Mouse (Mus musculus) heart, postnatal 0 days (tissue): ENCODE data around the gene Pik3ap1. TPM values are rescaled to one million over a fixed set of nuclear protein-coding genes. Genes with fewer than 3 reads are reported as not detected.
"Not testable (repeated sequence)": the region's sequence is repeated elsewhere in the genome, so short reads cannot be mapped to it uniquely, and the experiment has no call there.

Experiments used
- ATAC-seq: fragments of 200-750 bp; cut with Nextera tagmentation; 2 replicates; pipeline ENCODE4 v1.8.0; 2017; ENCODE audit warnings: low read depth, moderate number of reproducible peaks, moderate library complexity; ENCODE audit not compliant: insufficient read depth
- DNase-seq: peaks from one replicate; pipeline ENCODE4 v3.0.0-alpha.2; 2016; ENCODE audit warnings: low spot score
- H3K27ac ChIP-seq: fragments of 300-500 bp; sonication (generic); 2 replicates; pipeline ENCODE4 v1.5.1; 2014; ENCODE audit warnings: low read depth, mild to moderate bottlenecking
- H3K27me3 ChIP-seq: fragments of 300-500 bp; sonication (generic); 2 replicates; pipeline ENCODE4 v1.6.1; 2014; ENCODE audit warnings: low read length, mixed read lengths; ENCODE audit not compliant: control insufficient read depth, insufficient read depth
- H3K36me3 ChIP-seq: fragments of 300-500 bp; sonication (generic); replicated peaks from 2 replicates; pipeline ENCODE4 v1.6.1; 2014; ENCODE audit warnings: low read length, mixed read lengths; ENCODE audit not compliant: control insufficient read depth, insufficient read depth
- H3K4me1 ChIP-seq: fragments of 300-500 bp; sonication (generic); 2 replicates; pipeline ENCODE4 v1.6.1; 2014; ENCODE audit warnings: antibody characterized with exemption; ENCODE audit not compliant: control insufficient read depth, insufficient read depth
- H3K4me2 ChIP-seq: fragments of 300-500 bp; sonication (generic); 2 replicates; pipeline ENCODE4 v1.6.1; 2014; ENCODE audit warnings: low read depth, mild to moderate bottlenecking, low read length, moderate library complexity
- H3K4me3 ChIP-seq: fragments of 300-500 bp; sonication (generic); 2 replicates; pipeline ENCODE4 v1.5.1; 2014; ENCODE audit warnings: low read depth, low read length
- H3K9ac ChIP-seq: fragments of 300-500 bp; sonication (generic); replicated peaks from 2 replicates; pipeline ENCODE4 v1.6.1; 2014; ENCODE audit warnings: low read depth, low read length, mixed read lengths
- H3K9me3 ChIP-seq: fragments of 300-500 bp; sonication (generic); replicated peaks from 2 replicates; pipeline ENCODE4 v1.6.1; 2016; ENCODE audit warnings: low read length; ENCODE audit not compliant: control insufficient read depth
- CTCF ChIP-seq: IDR thresholded peaks from 2 replicates; pipeline ENCODE4 v1.5.1; 2016; ENCODE audit warnings: antibody characterized with exemption, control low read depth, low read depth
- EP300 ChIP-seq: IDR thresholded peaks from 2 replicates; pipeline ENCODE4 v1.6.1; 2016; ENCODE audit warnings: antibody characterized with exemption, low read depth
- WGBS: fragments of 180-500 bp; shearing (Covaris S2); extraction: QIAGEN DNeasy Blood & Tissue Kit; methylation state at CpG from one replicate; pipeline ENCODE4 v1.1.7; 2014; 5-methylcytosine and 5-hydroxymethylcytosine counted together
- polyA plus RNA-seq: library from polyadenylated mRNA; unstranded; fragments of >200 nt; fragmentation: Nextera tagmentation; extraction: Ambion mirVana; gene quantifications from 2 replicates; pipeline ENCODE4 v1.2.1, GENCODE M21; 2015
- total RNA-seq: library from RNA; depleted of rRNA; stranded (reverse); fragments of >200 nt; gene quantifications from 2 replicates; pipeline ENCODE4 v1.2.3, GENCODE M21; 2014; ENCODE audit warnings: low replicate concordance; rRNA removed

The Pik3ap1 gene
- total RNA-seq (0.50 and 1.5 TPM in 2 replicates), polyA plus RNA-seq (0.93 TPM in 2 replicates)

- Histone ChIP-seq H3K27me3 (no peaks in the 10 kb centered on the region), H3K9ac (no peak within 1 kb of the TSS; the same call in 1 of the 2 replicates), H3K27ac (no peak within 1 kb of the TSS), H3K9me3 (no peaks in the 10 kb centered on the region), H3K36me3 (no peaks in the 10 kb centered on the region), H3K4me2 (peak within 1 kb of the TSS; percentile 86), H3K4me1 (peaks cover 18% of the 10 kb centered on the region), H3K4me3 (peak within 1 kb of the TSS; percentile 47)
- DNase-seq: no peak
- ATAC-seq: peak; percentile 17; the same call in 1 of the 2 replicates
- under 1% methylated on average over 40 of the region's 41 CpGs for WGBS
- TF ChIP-seq EP300: no peak
- TF ChIP-seq CTCF: no peak
Observed at GRCm38 (mm10) chr19:41384922-41385508, at the start of gene Pik3ap1. Gene Pik3ap1, minus strand, starts transcription at chr19:41385102.

- ATAC-seq: not testable (repeated sequence)
Observed at GRCm38 (mm10) chr19:41431512-41432164, 46.7 kb upstream of the Pik3ap1 start.

DNA sequence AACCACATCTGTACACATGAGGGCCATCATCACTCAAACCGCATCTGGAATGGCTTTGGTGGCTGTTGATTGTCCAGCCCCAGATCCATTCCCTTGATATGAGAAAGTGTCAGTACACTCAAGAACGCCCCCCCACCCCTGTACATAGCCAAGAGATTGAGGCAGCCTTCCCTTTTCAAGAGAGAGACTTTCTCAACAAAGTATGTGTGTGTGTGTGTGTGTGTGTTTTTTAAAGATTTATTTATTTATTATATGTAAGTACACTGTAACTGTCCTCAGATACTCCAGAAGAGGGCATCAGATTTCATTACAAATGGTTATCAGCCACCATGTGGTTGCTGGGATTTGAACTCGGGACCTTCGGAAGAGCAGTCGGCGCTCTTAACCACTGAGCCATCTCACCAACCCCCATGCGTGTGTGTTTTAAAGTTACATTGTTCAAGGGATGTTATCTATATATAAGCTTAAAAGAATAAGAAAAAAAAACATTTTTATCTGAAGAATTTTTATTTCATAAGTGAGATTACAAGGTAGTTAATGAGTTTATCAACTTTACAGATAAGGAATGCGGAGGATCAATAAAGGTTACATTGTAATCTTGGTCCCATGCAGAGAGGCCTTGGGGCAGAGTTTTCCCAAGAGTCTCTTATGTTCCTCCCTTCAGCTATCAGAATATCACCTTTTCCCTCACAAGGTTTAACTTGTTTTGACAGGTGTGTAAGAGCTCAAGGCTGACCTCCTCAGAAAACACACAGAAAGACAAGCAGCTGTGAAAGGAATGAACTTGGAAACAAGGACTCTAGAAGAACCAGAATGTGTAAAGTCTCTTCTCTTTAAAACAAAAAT, 41.2 kb upstream of the Pik3ap1 start:
- WGBS: no CpG with 5 or more reads among the region's 8 CpGs
- not testable (repeated sequence) for H3K9me3 ChIP-seq, DNase-seq, ATAC-seq, H3K4me2 ChIP-seq, H3K27me3 ChIP-seq, H3K36me3 ChIP-seq, H3K4me3 ChIP-seq, H3K4me1 ChIP-seq, H3K9ac ChIP-seq, H3K27ac ChIP-seq

More at GRCm38 (mm10) chr19:41431512-41432164, 46.7 kb upstream of the Pik3ap1 start:
- H3K4me3 ChIP-seq, H3K27me3 ChIP-seq, H3K36me3 ChIP-seq, H3K9ac ChIP-seq, H3K27ac ChIP-seq, H3K4me2 ChIP-seq, DNase-seq, H3K9me3 ChIP-seq, H3K4me1 ChIP-seq: not testable (repeated sequence)
- WGBS: no CpG with 5 or more reads among the region's 6 CpGs

GRCm38 (mm10) chr19:41421264-41421663, 36.4 kb upstream of the Pik3ap1 start:
- no peaks in the 10 kb centered on the region for H3K4me1 ChIP-seq
- ATAC-seq (no peak), DNase-seq (no peak)
- H3K36me3 ChIP-seq: no peaks in the 10 kb centered on the region
- H3K27ac ChIP-seq: no peak overlapping the region
- H3K4me2 ChIP-seq: no peak overlapping the region
- H3K4me3 ChIP-seq: no peak overlapping the region
- TF ChIP-seq CTCF: no peak
- no peak for TF ChIP-seq EP300
- H3K9ac ChIP-seq: no peak overlapping the region
- H3K27me3 ChIP-seq: no peaks in the 10 kb centered on the region
- no peaks in the 10 kb centered on the region for H3K9me3 ChIP-seq
- WGBS: 52% methylated on average over 2 of the region's 2 CpGs

DNA sequence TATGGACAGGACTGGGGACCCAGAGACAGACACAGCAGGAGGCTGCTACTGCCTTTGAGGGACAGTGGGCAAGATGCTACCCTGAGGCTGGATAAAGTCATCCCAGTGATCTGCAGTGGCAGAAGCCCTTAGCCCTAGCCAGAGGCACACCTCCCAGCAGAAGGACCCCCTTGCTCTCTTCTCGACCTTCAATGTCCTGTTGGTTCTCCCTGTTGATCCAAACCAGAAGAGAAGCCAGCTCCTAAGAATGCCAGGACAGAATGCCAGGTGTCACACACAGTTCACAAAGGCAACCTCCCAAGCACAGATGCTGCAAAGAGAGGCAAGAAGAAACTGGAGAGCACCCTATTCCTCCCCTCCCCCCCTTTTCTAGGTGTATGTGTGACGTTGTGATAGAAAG, 33.9 kb upstream of the Pik3ap1 start:
- Histone ChIP-seq H3K36me3 (no peaks in the 10 kb centered on the region), H3K9me3 (no peaks in the 10 kb centered on the region), H3K27ac (no peak overlapping the region), H3K4me2 (no peak overlapping the region), H3K4me3 (no peak overlapping the region), H3K4me1 (no peaks in the 10 kb centered on the region), H3K27me3 (no peaks in the 10 kb centered on the region), H3K9ac (no peak overlapping the region)
- no peak for DNase-seq
- WGBS: 51% methylated on average over 2 of the region's 2 CpGs
- no peak for ATAC-seq
- TF ChIP-seq CTCF: no peak
- TF ChIP-seq EP300: no peak
